Mouse (Mus musculus) lung, embryonic 16.5 days (tissue): ENCODE measurements at regions not wholly inside any gene's neighbourhood (a gene's known extent, or its start where the extent isn't known, plus 50 kb on each side); places are given as distances from the start of the nearest gene placed in this dataset.

Experiments
- ATAC-seq: fragments of 200-750 bp; cut with Nextera tagmentation; 2 replicates; pipeline ENCODE4 v1.8.0; 2017; ENCODE audit warnings: low read depth, mild to moderate bottlenecking, moderate library complexity
- H3K27ac ChIP-seq: fragments of 300-500 bp; sonication (generic); 2 replicates; pipeline ENCODE4 v1.5.1; 2014; ENCODE audit warnings: mild to moderate bottlenecking, control low read depth, low read length
- H3K27me3 ChIP-seq: fragments of 300-500 bp; sonication (generic); 2 replicates; pipeline ENCODE4 v1.6.1; 2014; ENCODE audit warnings: low read depth, low read length, mixed read lengths; ENCODE audit not compliant: control insufficient read depth, insufficient read depth
- H3K36me3 ChIP-seq: fragments of 300-500 bp; sonication (generic); 2 replicates; pipeline ENCODE4 v1.6.1; 2014; ENCODE audit warnings: low read length; ENCODE audit not compliant: control insufficient read depth, insufficient read depth
- H3K4me1 ChIP-seq: fragments of 300-500 bp; sonication (generic); replicated peaks from 2 replicates; pipeline ENCODE4 v1.6.1; 2014; ENCODE audit warnings: low read length, mixed read lengths; ENCODE audit not compliant: control insufficient read depth, insufficient read depth
- H3K4me2 ChIP-seq: fragments of 300-500 bp; sonication (generic); 2 replicates; pipeline ENCODE4 v1.6.1; 2014; ENCODE audit warnings: low read depth, low read length, control low read depth
- H3K4me3 ChIP-seq: fragments of 300-500 bp; sonication (generic); 2 replicates; pipeline ENCODE4 v1.5.1; 2014; ENCODE audit warnings: mild to moderate bottlenecking, low read length, control low read depth
- H3K9ac ChIP-seq: fragments of 300-500 bp; sonication (generic); 2 replicates; pipeline ENCODE4 v1.6.1; 2014; ENCODE audit warnings: low read length, control low read depth
- H3K9me3 ChIP-seq: fragments of 300-500 bp; sonication (generic); 2 replicates; pipeline ENCODE4 v1.6.1; 2016; ENCODE audit warnings: low read length; ENCODE audit not compliant: control insufficient read depth
- WGBS: fragments of 180-500 bp; shearing (Covaris S2); extraction: QIAGEN DNeasy Blood & Tissue Kit; methylation state at CpG from one replicate; pipeline ENCODE4 v1.1.7; 2014; 5-methylcytosine and 5-hydroxymethylcytosine counted together

- Histone ChIP-seq H3K27me3 (no peaks in the 10 kb centered on the region), H3K9me3 (no peaks in the 10 kb centered on the region), H3K4me3 (no peak overlapping the region), H3K4me1 (no peaks in the 10 kb centered on the region), H3K27ac (no peak overlapping the region), H3K36me3 (no peaks in the 10 kb centered on the region), H3K9ac (no peak overlapping the region), H3K4me2 (no peak overlapping the region)
- ATAC-seq: no peak
- WGBS: 42% methylated on average over 6 of the region's 6 CpGs
These were observed 60.9 kb upstream of the Ahi1 start for GRCm38 (mm10) chr10:20891426-20891825.

GRCm38 (mm10) chr10:20883618-20884017, 68.7 kb upstream of the Ahi1 start:
- Histone ChIP-seq H3K36me3 (no peaks in the 10 kb centered on the region), H3K9me3 (no peaks in the 10 kb centered on the region), H3K4me1 (no peaks in the 10 kb centered on the region), H3K9ac (no peak overlapping the region), H3K4me3 (no peak overlapping the region), H3K27ac (no peak overlapping the region), H3K4me2 (no peak overlapping the region), H3K27me3 (no peaks in the 10 kb centered on the region)
- no peak for ATAC-seq
- 87% methylated on average over 5 of the region's 5 CpGs for WGBS

GRCm38 (mm10) chr10:20882599-20882998, 69.7 kb upstream of the Ahi1 start:
- H3K9me3 ChIP-seq: no peaks in the 10 kb centered on the region
- no peaks in the 10 kb centered on the region for H3K4me1 ChIP-seq
- H3K27ac ChIP-seq: no peak overlapping the region
- H3K4me3 ChIP-seq: no peak overlapping the region
- no peaks in the 10 kb centered on the region for H3K27me3 ChIP-seq
- 89% methylated on average over 8 of the region's 8 CpGs for WGBS
- no peak overlapping the region for H3K9ac ChIP-seq
- no peaks in the 10 kb centered on the region for H3K36me3 ChIP-seq
- no peak for ATAC-seq
- H3K4me2 ChIP-seq: no peak overlapping the region

- Histone ChIP-seq H3K9ac (no peak overlapping the region), H3K9me3 (no peaks in the 10 kb centered on the region), H3K27ac (no peak overlapping the region), H3K36me3 (no peaks in the 10 kb centered on the region), H3K4me2 (no peak overlapping the region), H3K27me3 (no peaks in the 10 kb centered on the region), H3K4me3 (no peak overlapping the region), H3K4me1 (no peaks in the 10 kb centered on the region)
- WGBS: 85% methylated on average over 4 of the region's 4 CpGs
- no peak for ATAC-seq
These were observed 72.1 kb upstream of the Ahi1 start for GRCm38 (mm10) chr10:20880251-20880650.

GRCm38 (mm10) chr10:20879482-20879881, 72.9 kb upstream of the Ahi1 start:
- Histone ChIP-seq H3K27me3 (no peaks in the 10 kb centered on the region), H3K27ac (no peak overlapping the region), H3K4me2 (no peak overlapping the region), H3K4me3 (no peak overlapping the region), H3K4me1 (no peaks in the 10 kb centered on the region), H3K9me3 (no peaks in the 10 kb centered on the region), H3K36me3 (no peaks in the 10 kb centered on the region), H3K9ac (no peak overlapping the region)
- no peak for ATAC-seq
- 54% methylated on average over 8 of the region's 8 CpGs for WGBS

GRCm38 (mm10) chr10:20867076-20867475, 85.3 kb upstream of the Ahi1 start:
- Histone ChIP-seq H3K27me3 (no peaks in the 10 kb centered on the region), H3K4me1 (no peaks in the 10 kb centered on the region), H3K4me3 (no peak overlapping the region), H3K9ac (no peak overlapping the region), H3K27ac (no peak overlapping the region), H3K36me3 (no peaks in the 10 kb centered on the region), H3K4me2 (no peak overlapping the region), H3K9me3 (no peaks in the 10 kb centered on the region)
- WGBS: 82% methylated on average over 12 of the region's 12 CpGs
- no peak for ATAC-seq

- no peaks in the 10 kb centered on the region for H3K36me3 ChIP-seq
- no peak overlapping the region for H3K9ac ChIP-seq
- H3K27ac ChIP-seq: no peak overlapping the region
- H3K4me3 ChIP-seq: no peak overlapping the region
- no peak overlapping the region for H3K4me2 ChIP-seq
- ATAC-seq: no peak
- H3K4me1 ChIP-seq: no peaks in the 10 kb centered on the region
- no peaks in the 10 kb centered on the region for H3K27me3 ChIP-seq
- 74% methylated on average over 4 of the region's 4 CpGs for WGBS
- H3K9me3 ChIP-seq: 0 out of 2 replicates have a peak, but pooled peaks cover 2% of the 10 kb centered on the region
These were observed 87.3 kb upstream of the Ahi1 start for GRCm38 (mm10) chr10:20865031-20865430.

GRCm38 (mm10) chr10:20857413-20857812, 94.9 kb upstream of the Ahi1 start:
- Histone ChIP-seq H3K4me3 (no peak overlapping the region), H3K9me3 (0 out of 2 replicates have a peak, but pooled peaks cover 2% of the 10 kb centered on the region), H3K9ac (no peak overlapping the region), H3K27me3 (no peaks in the 10 kb centered on the region), H3K4me1 (peaks cover 10% of the 10 kb centered on the region; the same call in 1 of the 2 replicates), H3K4me2 (no peak overlapping the region), H3K27ac (no peak overlapping the region), H3K36me3 (no peaks in the 10 kb centered on the region)
- 88% methylated on average over 4 of the region's 4 CpGs for WGBS
- ATAC-seq: no peak

- Histone ChIP-seq H3K27me3 (no peaks in the 10 kb centered on the region), H3K27ac (no peak overlapping the region), H3K4me2 (peak overlapping the region; percentile 47), H3K9ac (no peak overlapping the region), H3K4me3 (peak overlapping the region; percentile 7; the same call in 1 of the 2 replicates), H3K4me1 (peaks cover 10% of the 10 kb centered on the region; the same call in 1 of the 2 replicates), H3K36me3 (no peaks in the 10 kb centered on the region), H3K9me3 (no peaks in the 10 kb centered on the region)
- WGBS: 12% methylated on average over 14 of the region's 14 CpGs
- ATAC-seq: peak; percentile 68
These were observed 97.6 kb upstream of the Ahi1 start for GRCm38 (mm10) chr10:20854621-20855363.
